Comparison of ENCODE assay signal across 8 mouse cellular contexts in genomic region chr5:134473902-134474301, GRCm38 (mm10). TPM values are rescaled to one million over a fixed set of nuclear protein-coding genes. Genes with fewer than 3 reads are reported as not detected.
DNase-seq lines count a peak whose midpoint lies in the region.

No protein-coding gene starts in this region.

- intact Hi-C loops in left cerebral cortex, postnatal 14 days (cut with DNase I), result no loop called here

- DNase-seq in embryo, embryonic 10.5 days (ENCODE audit: low spot score), result peak; percentile 30
- DNase-seq in embryo, embryonic 10 days (ENCODE audit: low spot score), result no peak
- peak; percentile 44 for DNase-seq in retina, postnatal 1 day
- no peak for DNase-seq in retina, embryonic 14.5 days (ENCODE audit: low spot score)
- peak; percentile 62 for DNase-seq in induced T-regulatory cell, adult 2 months (ENCODE audit: low read depth)
- peak; percentile 50 to 58 for DNase-seq in thymus, postnatal 36 days
- no peak for DNase-seq in spleen, postnatal 36 days (ENCODE audit: low spot score in 2 of 2)
- no peak for DNase-seq in left cerebral cortex, postnatal 14 days (ENCODE audit: low spot score in 2 of 2)

RNA-seq across cellular contexts. Expression of gene Gtf2ird1, which starts 17.4 kb away (rescaled TPM):
- total RNA-seq in left cerebral cortex, postnatal 14 days (2021), result 10 to 100 TPM; 36.4 to 43.8 TPM

Comparison
In these comparisons a context has a peak if more than half of its experiments do, and no peak if none do; other contexts are left out.
1. DNase-seq: peak in embryo, embryonic 10.5 days (single experiment), retina, postnatal 1 day (single experiment), induced T-regulatory cell, adult 2 months (single experiment) and thymus, postnatal 36 days (2 of 2); none in embryo, embryonic 10 days (single experiment), retina, embryonic 14.5 days (single experiment), spleen, postnatal 36 days (0 of 2) and left cerebral cortex, postnatal 14 days (0 of 2).